Comparison of ENCODE assay signal across 26 mouse cellular contexts in the genomic region with DNA sequence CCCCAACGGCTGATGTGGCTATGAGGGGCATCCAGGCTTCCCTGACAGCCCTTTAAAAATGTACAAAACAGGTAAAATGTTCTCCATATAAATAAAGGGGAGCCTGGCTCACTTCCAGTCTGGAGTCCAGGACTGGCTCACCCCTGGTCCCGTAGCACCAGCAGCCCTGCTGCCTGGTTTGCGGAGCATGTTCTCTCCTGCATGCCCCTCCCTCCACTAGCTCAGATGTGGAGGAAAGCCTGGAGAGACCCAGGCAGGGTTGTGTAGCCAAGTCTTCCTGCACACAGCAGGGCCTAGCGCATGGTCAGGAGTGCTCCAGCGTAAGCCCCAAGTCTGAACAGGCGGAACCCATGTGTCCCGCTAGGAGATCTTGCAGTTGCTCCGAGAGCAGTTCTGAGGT. TPM values are rescaled to one million over a fixed set of nuclear protein-coding genes. Genes with fewer than 3 reads are reported as not detected.
DNase-seq lines count a peak whose midpoint lies in the region; ATAC-seq and TF ChIP-seq lines count a peak whose summit lies in the region.
"Had no signal": no experiment of that assay in that cellular context is flagged by ENCODE, and none has a peak within 500 bp of the region (broad histone marks: within the 10 kb centered on the region; RNA-seq: fewer than 3 reads in every experiment).

No protein-coding gene starts in this region.

- peak; percentile 91 for DNase-seq in heart, adult 11 months
- DNase-seq in heart, postnatal 25 days (ENCODE audit: low spot score): no peak
- DNase-seq in layer of hippocampus, adult 2 months (ENCODE audit: low spot score in 2 of 2): no peak
- no peak for DNase-seq in layer of hippocampus, adult 11-12 months (ENCODE audit: low spot score)
- DNase-seq in limb, embryonic 10.5 days (ENCODE audit: low spot score): no peak
- DNase-seq in midbrain, embryonic 14.5 days: no peak
- DNase-seq in spleen, postnatal 14 days (ENCODE audit: low spot score in 2 of 2): no peak
- DNase-seq in thymus, postnatal 10 days (ENCODE audit: low spot score in 2 of 2): no peak
- DNase-seq: adrenal gland, postnatal 25 days; cerebellum, adult 18-20 months; heart, postnatal 36 days; kidney, adult 8-10 months; lung, postnatal 4 days; right cerebral cortex, adult 18-20 months; spleen, adult 18-20 months; thymus, adult 18-20 months had no signal

- H3K4me1 ChIP-seq in limb, embryonic 10.5 days: peaks cover 58% of the 10 kb centered on the region
- peaks cover 20% of the 10 kb centered on the region for H3K4me1 ChIP-seq in midbrain, embryonic 14.5 days (ENCODE audit: control insufficient read depth, insufficient read depth, low read length)
- H3K4me1 ChIP-seq: lung, embryonic 15.5 days had no signal

- H3K27ac ChIP-seq in layer of hippocampus, adult 2 months: peak overlapping the region; percentile 43; the same call in 1 of the 2 replicates
- peak overlapping the region; percentile 79 for H3K27ac ChIP-seq in limb, embryonic 10.5 days
- H3K27ac ChIP-seq in midbrain, embryonic 14.5 days (replicated peaks; ENCODE audit: low read depth, low read length): 0 out of 2 replicates have a peak overlapping the region, but pooled peaks have one; percentile 14
- H3K27ac ChIP-seq: kidney, postnatal 0 days; limb, embryonic 13.5 days; lung, embryonic 15.5 days; stomach, postnatal 0 days had no signal

- WGBS in limb, embryonic 10.5 days: 90% methylated on average over 8 of the region's 8 CpGs
- 68% methylated on average over 8 of the region's 8 CpGs for WGBS in midbrain, embryonic 14.5 days

- no peaks in the 10 kb centered on the region for H3K9me3 ChIP-seq in limb, embryonic 10.5 days (replicated peaks)
- no peaks in the 10 kb centered on the region for H3K9me3 ChIP-seq in midbrain, embryonic 14.5 days (ENCODE audit: control insufficient read depth, low read length)
- H3K9me3 ChIP-seq: limb, embryonic 13.5 days; lung, embryonic 15.5 days; megakaryocyte, embryonic 14.5 days had no signal

- intact Hi-C loops in heart, postnatal 25 days (cut with DNase I): no loop called here

- ATAC-seq in midbrain, embryonic 14.5 days (ENCODE audit: low FRiP score, low TSS enrichment): no peak
- ATAC-seq: CD4-positive, CD25-positive, alpha-beta regulatory T cell, adult 4 months; forebrain, embryonic 16.5 days; intestine, embryonic 16.5 days had no signal

- H3K36me3 ChIP-seq in limb, embryonic 10.5 days: peaks cover 71% of the 10 kb centered on the region
- H3K36me3 ChIP-seq in midbrain, embryonic 14.5 days (ENCODE audit: control insufficient read depth, insufficient read depth, low read length): peaks cover 51% of the 10 kb centered on the region

- no peak overlapping the region for H3K4me2 ChIP-seq in midbrain, embryonic 14.5 days (ENCODE audit: low read length)
- H3K4me2 ChIP-seq: limb, embryonic 13.5 days; liver, embryonic 11.5 days; lung, embryonic 15.5 days had no signal

- H3K9ac ChIP-seq in midbrain, embryonic 14.5 days (replicated peaks; ENCODE audit: low read length): no peak overlapping the region
- H3K9ac ChIP-seq: limb, embryonic 13.5 days; lung, embryonic 15.5 days had no signal

- TF ChIP-seq CTCF in layer of hippocampus, adult 2 months (conservative IDR thresholded peaks at IDR 0.05): no peak

- H3K4me3 ChIP-seq in layer of hippocampus, adult 2 months: no peak overlapping the region
- H3K4me3 ChIP-seq in limb, embryonic 10.5 days: no peak overlapping the region
- no peak overlapping the region for H3K4me3 ChIP-seq in midbrain, embryonic 14.5 days (replicated peaks; ENCODE audit: low read depth, low read length)
- H3K4me3 ChIP-seq: erythroblast, embryonic 14.5 days; limb, embryonic 13.5 days; lung, embryonic 15.5 days; megakaryocyte, embryonic 14.5 days had no signal

- no peaks in the 10 kb centered on the region for H3K27me3 ChIP-seq in limb, embryonic 10.5 days (ENCODE audit: low read depth, poor library complexity, severe bottlenecking)
- no peaks in the 10 kb centered on the region for H3K27me3 ChIP-seq in midbrain, embryonic 14.5 days (ENCODE audit: control insufficient read depth, insufficient read depth, low read length)
- H3K27me3 ChIP-seq: limb, embryonic 13.5 days; lung, embryonic 15.5 days; megakaryocyte, embryonic 14.5 days had no signal

RNA-seq across cellular contexts. Expression of a gene that starts 2.6 kb away (rescaled TPM):
- total RNA-seq in heart, postnatal 25 days (2021): under 1 TPM; 0.45 to 0.75 TPM
- 1 to 10 TPM; 1.7 to 2.8 TPM for total RNA-seq in layer of hippocampus, adult 2 months (2021)
- polyA plus RNA-seq in limb, embryonic 10.5 days (2016; fragmentation: Nextera tagmentation; extraction: Ambion mirVana): 2.6 and 5.6 TPM in 2 replicates
- polyA plus RNA-seq in midbrain, embryonic 14.5 days (2014; fragmentation: Nextera tagmentation; extraction: Ambion mirVana): 0.61 and 0.70 TPM in 2 replicates

RNA-seq across cellular contexts. Expression of a gene that starts 8.4 kb away (rescaled TPM):
- total RNA-seq in heart, postnatal 25 days (2021): 10 to 100 TPM; 13.6 to 14.4 TPM
- 10 to 100 TPM; 39.0 to 39.9 TPM for total RNA-seq in layer of hippocampus, adult 2 months (2021)
- 69.3 and 69.6 TPM in 2 replicates for polyA plus RNA-seq in limb, embryonic 10.5 days (2016; fragmentation: Nextera tagmentation; extraction: Ambion mirVana)
- polyA plus RNA-seq in midbrain, embryonic 14.5 days (2014; fragmentation: Nextera tagmentation; extraction: Ambion mirVana): 58.2 and 75.9 TPM in 2 replicates

RNA-seq across cellular contexts. Expression of a gene that starts 14.7 kb away (rescaled TPM):
- total RNA-seq in heart, postnatal 25 days (2021): 100 to 1,000 TPM; 261 to 270 TPM
- 10 to 100 TPM; 20.9 to 21.6 TPM for total RNA-seq in layer of hippocampus, adult 2 months (2021)
- 13.6 and 22.0 TPM in 2 replicates for polyA plus RNA-seq in limb, embryonic 10.5 days (2016; fragmentation: Nextera tagmentation; extraction: Ambion mirVana)
- 13.9 and 19.3 TPM in 2 replicates for polyA plus RNA-seq in midbrain, embryonic 14.5 days (2014; fragmentation: Nextera tagmentation; extraction: Ambion mirVana)

RNA-seq across cellular contexts. Expression of a gene that starts 22.0 kb away (rescaled TPM):
- 1 to 10 TPM; 2.8 to 2.9 TPM for total RNA-seq in heart, postnatal 25 days (2021)
- total RNA-seq in layer of hippocampus, adult 2 months (2021): 10 to 100 TPM; 21.7 to 24.6 TPM
- polyA plus RNA-seq in limb, embryonic 10.5 days (2016; fragmentation: Nextera tagmentation; extraction: Ambion mirVana): 45.5 and 46.2 TPM in 2 replicates
- polyA plus RNA-seq in midbrain, embryonic 14.5 days (2014; fragmentation: Nextera tagmentation; extraction: Ambion mirVana): 14.4 and 17.1 TPM in 2 replicates

RNA-seq across cellular contexts. Expression of a gene that starts 36.3 kb away (rescaled TPM):
- 10 to 100 TPM; 17.0 to 17.4 TPM for total RNA-seq in heart, postnatal 25 days (2021)
- total RNA-seq in layer of hippocampus, adult 2 months (2021): 10 to 100 TPM; 50.1 to 51.1 TPM
- polyA plus RNA-seq in limb, embryonic 10.5 days (2016; fragmentation: Nextera tagmentation; extraction: Ambion mirVana): 37.5 and 37.9 TPM in 2 replicates
- polyA plus RNA-seq in midbrain, embryonic 14.5 days (2014; fragmentation: Nextera tagmentation; extraction: Ambion mirVana): 29.4 and 46.9 TPM in 2 replicates

Comparison
In these comparisons a context has a peak if more than half of its experiments do, and no peak if none do; other contexts are left out.
1. H3K27ac ChIP-seq: peak in every context shown above with its lines; median percentile 79 in limb, embryonic 10.5 days; 43 in layer of hippocampus, adult 2 months; 14 in midbrain, embryonic 14.5 days.
2. RNA of a gene that starts 14.7 kb away (total RNA-seq): 261 to 270 TPM in heart, postnatal 25 days; 20.9 to 21.6 TPM in layer of hippocampus, adult 2 months; every median in the first group is over 10 times any median in the second.